Mouse (Mus musculus) hindbrain, embryonic 11.5 days (tissue): Measurements from ENCODE around the gene Agpat3. TPM values are rescaled to one million over a fixed set of nuclear protein-coding genes. Genes with fewer than 3 reads are reported as not detected.

Experiments
- ATAC-seq: fragments of 200-750 bp; cut with Nextera tagmentation; 2 replicates; pipeline ENCODE4 v1.8.0; 2017; ENCODE audit warnings: mild to moderate bottlenecking, moderate TSS enrichment, moderate library complexity; ENCODE audit not compliant: low FRiP score
- DNase-seq: peaks from one replicate; pipeline ENCODE4 v3.0.0-alpha.2; 2015; ENCODE audit warnings: low spot score
- H3K27ac ChIP-seq: fragments of 300-500 bp; sonication (generic); 2 replicates; pipeline ENCODE4 v1.5.1; 2014; ENCODE audit warnings: mild to moderate bottlenecking, low read depth, low read length
- H3K27me3 ChIP-seq: fragments of 300-500 bp; sonication (generic); 2 replicates; pipeline ENCODE4 v1.6.1; 2014; ENCODE audit warnings: mild to moderate bottlenecking, low read length, moderate library complexity, mixed read lengths; ENCODE audit not compliant: control insufficient read depth, insufficient read depth
- H3K36me3 ChIP-seq: fragments of 300-500 bp; sonication (generic); 2 replicates; pipeline ENCODE4 v1.6.1; 2014; ENCODE audit warnings: mild to moderate bottlenecking, low read length, moderate library complexity, mixed read lengths; ENCODE audit not compliant: control insufficient read depth, insufficient read depth
- H3K4me1 ChIP-seq: fragments of 300-500 bp; sonication (generic); replicated peaks from 2 replicates; pipeline ENCODE4 v1.6.1; 2014; ENCODE audit warnings: low read length, mixed read lengths; ENCODE audit not compliant: control insufficient read depth, insufficient read depth
- H3K4me2 ChIP-seq: fragments of 300-500 bp; sonication (generic); replicated peaks from 2 replicates; pipeline ENCODE4 v1.6.1; 2014; ENCODE audit warnings: mild to moderate bottlenecking, low read depth, low read length
- H3K4me3 ChIP-seq: fragments of 300-500 bp; sonication (generic); 2 replicates; pipeline ENCODE4 v1.5.1; 2014; ENCODE audit warnings: low read depth, low read length
- H3K9ac ChIP-seq: fragments of 300-500 bp; sonication (generic); 2 replicates; pipeline ENCODE4 v1.6.1; 2014; ENCODE audit warnings: low read depth, low read length
- H3K9me3 ChIP-seq: fragments of 300-500 bp; sonication (generic); 2 replicates; pipeline ENCODE4 v1.6.1; 2016; ENCODE audit warnings: low read length; ENCODE audit not compliant: control insufficient read depth
- WGBS: fragments of 180-500 bp; shearing (Covaris S2); extraction: QIAGEN DNeasy Blood & Tissue Kit; methylation state at CpG from one replicate; pipeline ENCODE4 v1.1.7; 2014; 5-methylcytosine and 5-hydroxymethylcytosine counted together
- polyA plus RNA-seq: library from polyadenylated mRNA; unstranded; fragments of >200 nt; fragmentation: Nextera tagmentation; extraction: Ambion mirVana; gene quantifications from 2 replicates; pipeline ENCODE4 v1.2.1, GENCODE M21; 2014

Gene Agpat3
- polyA plus RNA-seq, 1 experiment from 2014 or later: 46.0 TPM

- no peak overlapping the region for H3K27ac ChIP-seq
- H3K27me3 ChIP-seq: no peaks in the 10 kb centered on the region
- DNase-seq (no peak), ATAC-seq (no peak)
- 90% methylated on average over 8 of the region's 8 CpGs for WGBS
- no peaks in the 10 kb centered on the region for H3K36me3 ChIP-seq
- H3K4me1 ChIP-seq: no peaks in the 10 kb centered on the region
- H3K4me2 ChIP-seq: no peak overlapping the region
- H3K9ac ChIP-seq: no peak overlapping the region
- no peak overlapping the region for H3K4me3 ChIP-seq
- no peaks in the 10 kb centered on the region for H3K9me3 ChIP-seq
These were observed 115.2 kb downstream of the Agpat3 start for GRCm38 (mm10) chr10:78236885-78237629.

- no peak for ATAC-seq
- no peak overlapping the region for H3K4me2 ChIP-seq
- no peak overlapping the region for H3K9ac ChIP-seq
- H3K36me3 ChIP-seq: no peaks in the 10 kb centered on the region
- H3K27me3 ChIP-seq: no peaks in the 10 kb centered on the region
- no peaks in the 10 kb centered on the region for H3K4me1 ChIP-seq
- no peak overlapping the region for H3K27ac ChIP-seq
- no peak overlapping the region for H3K4me3 ChIP-seq
- no peaks in the 10 kb centered on the region for H3K9me3 ChIP-seq
- no peak for DNase-seq
- 91% methylated on average over 6 of the region's 6 CpGs for WGBS
These were observed 118.5 kb downstream of the Agpat3 start for GRCm38 (mm10) chr10:78233756-78234155.

- no peaks in the 10 kb centered on the region for H3K36me3 ChIP-seq
These were observed 119.1 kb downstream of the Agpat3 start for GRCm38 (mm10) chr10:78233161-78233560.

GRCm38 (mm10) chr10:78232301-78232980, 119.8 kb downstream of the Agpat3 start:
- DNase-seq: no peak
- Histone ChIP-seq H3K36me3 (no peaks in the 10 kb centered on the region), H3K9me3 (no peaks in the 10 kb centered on the region), H3K4me1 (no peaks in the 10 kb centered on the region), H3K4me2 (no peak overlapping the region), H3K9ac (no peak overlapping the region), H3K27me3 (no peaks in the 10 kb centered on the region), H3K4me3 (no peak overlapping the region), H3K27ac (no peak overlapping the region)
- WGBS: 92% methylated on average over 4 of the region's 4 CpGs
- ATAC-seq: no peak

More at GRCm38 (mm10) chr10:78233161-78233560, 119.1 kb downstream of the Agpat3 start:
- Histone ChIP-seq H3K27ac (no peak overlapping the region), H3K9me3 (no peaks in the 10 kb centered on the region), H3K27me3 (no peaks in the 10 kb centered on the region), H3K4me3 (no peak overlapping the region), H3K4me2 (no peak overlapping the region), H3K4me1 (no peaks in the 10 kb centered on the region), H3K9ac (no peak overlapping the region)
- 94% methylated on average over 5 of the region's 5 CpGs for WGBS
- DNase-seq (no peak), ATAC-seq (no peak)

- H3K36me3 ChIP-seq: no peaks in the 10 kb centered on the region
- no peaks in the 10 kb centered on the region for H3K27me3 ChIP-seq
- H3K9ac ChIP-seq: no peak overlapping the region
- 90% methylated on average over 5 of the region's 5 CpGs for WGBS
- H3K9me3 ChIP-seq: no peaks in the 10 kb centered on the region
- no peak overlapping the region for H3K4me3 ChIP-seq
- ATAC-seq (no peak), DNase-seq (no peak)
- H3K4me2 ChIP-seq: no peak overlapping the region
- no peak overlapping the region for H3K27ac ChIP-seq
- H3K4me1 ChIP-seq: no peaks in the 10 kb centered on the region
These were observed 123.7 kb downstream of the Agpat3 start for GRCm38 (mm10) chr10:78228560-78228928.

- Histone ChIP-seq H3K4me2 (no peak overlapping the region), H3K36me3 (no peaks in the 10 kb centered on the region), H3K9me3 (no peaks in the 10 kb centered on the region), H3K27me3 (no peaks in the 10 kb centered on the region), H3K4me3 (no peak overlapping the region), H3K9ac (no peak overlapping the region), H3K27ac (no peak overlapping the region), H3K4me1 (no peaks in the 10 kb centered on the region)
- DNase-seq: no peak
- no peak for ATAC-seq
- 93% methylated on average over 8 of the region's 8 CpGs for WGBS
These were observed 124.3 kb downstream of the Agpat3 start for GRCm38 (mm10) chr10:78227875-78228559.

GRCm38 (mm10) chr10:78224136-78224535, 128.2 kb downstream of the Agpat3 start:
- WGBS: 91% methylated on average over 6 of the region's 6 CpGs
- no peak overlapping the region for H3K4me3 ChIP-seq
- ATAC-seq (no peak), DNase-seq (no peak)
- H3K27ac ChIP-seq: no peak overlapping the region
- H3K36me3 ChIP-seq: no peaks in the 10 kb centered on the region
- H3K4me1 ChIP-seq: no peaks in the 10 kb centered on the region
- no peaks in the 10 kb centered on the region for H3K9me3 ChIP-seq
- H3K4me2 ChIP-seq: no peak overlapping the region
- H3K9ac ChIP-seq: no peak overlapping the region
- no peaks in the 10 kb centered on the region for H3K27me3 ChIP-seq

GRCm38 (mm10) chr10:78222908-78223307, 129.4 kb downstream of the Agpat3 start:
- Histone ChIP-seq H3K4me2 (no peak overlapping the region), H3K9me3 (no peaks in the 10 kb centered on the region), H3K4me1 (no peaks in the 10 kb centered on the region), H3K27me3 (no peaks in the 10 kb centered on the region), H3K36me3 (no peaks in the 10 kb centered on the region), H3K9ac (no peak overlapping the region), H3K27ac (no peak overlapping the region), H3K4me3 (no peak overlapping the region)
- WGBS: 87% methylated on average over 4 of the region's 4 CpGs
- DNase-seq: no peak
- ATAC-seq: no peak
